Mouse (Mus musculus) MN1 (cell line): ENCODE data around the gene Tnf.

Experiments
- DNase-seq: peaks from one replicate; pipeline ENCODE4 v3.0.0-alpha.2; 2016; ENCODE audit warnings: low spot score

The Tnf gene

DNA sequence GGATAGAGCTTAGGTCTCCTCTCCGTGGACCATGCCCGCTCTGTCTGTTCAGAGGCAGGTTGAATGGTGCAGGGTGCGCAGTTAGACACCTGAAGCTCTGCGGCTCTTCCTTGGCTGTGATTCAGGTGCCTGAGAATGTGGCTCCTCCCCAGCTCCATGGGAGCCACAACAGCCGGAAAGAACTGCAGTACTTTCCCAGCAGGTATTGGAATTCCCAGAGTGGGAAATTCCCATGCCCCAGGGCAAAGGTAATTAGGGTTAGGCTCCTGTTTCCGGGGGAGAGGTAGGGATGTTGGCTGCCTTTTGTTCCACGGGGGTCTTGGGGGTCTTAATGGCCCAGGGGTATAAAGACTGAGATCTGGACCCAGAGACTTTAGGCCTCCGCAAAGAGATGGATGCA, 2.9 kb downstream of the Tnf start:
- no peak for DNase-seq

DNA sequence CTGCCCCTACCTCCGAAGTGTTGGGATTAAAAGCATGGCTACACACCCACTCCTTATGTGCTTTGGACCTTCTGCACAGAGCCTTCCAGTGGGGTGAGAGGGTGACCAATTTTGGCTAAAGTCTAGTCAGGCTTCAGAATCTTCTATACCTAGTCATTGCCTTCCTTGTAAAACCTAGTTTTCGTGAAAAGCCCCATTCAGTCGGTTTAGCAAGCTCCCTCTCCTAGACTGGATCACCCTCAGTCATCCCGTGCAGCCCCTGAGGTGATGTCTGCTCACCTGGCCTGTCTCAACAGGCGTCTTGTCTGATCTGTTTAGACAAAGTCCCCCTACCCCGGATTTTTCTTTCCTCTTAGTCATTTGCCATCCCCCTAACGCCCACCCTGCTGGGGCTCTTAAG, 3.8 kb downstream of the Tnf start:
- no peak for DNase-seq

DNA sequence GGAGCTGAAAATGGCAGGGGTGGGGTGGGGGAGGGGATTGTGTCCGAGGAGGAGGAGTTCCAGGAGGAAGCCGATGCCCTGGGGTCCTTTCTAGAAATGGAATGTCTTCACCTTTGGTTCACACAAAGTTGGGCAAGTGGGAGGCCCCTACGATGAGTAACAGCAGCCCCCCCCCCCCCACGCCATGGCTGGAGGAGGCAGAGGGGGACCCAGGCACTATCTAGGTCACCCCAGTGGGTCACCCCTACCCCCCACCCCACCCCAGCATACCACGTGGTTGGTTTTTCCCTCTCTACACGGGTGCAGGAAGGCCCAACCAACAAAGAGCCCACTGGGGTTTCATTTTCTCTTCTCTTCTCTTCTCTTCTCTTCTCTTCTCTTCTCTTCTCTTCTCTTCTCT, 4.7 kb downstream of the Tnf start:
- DNase-seq = no peak

DNA sequence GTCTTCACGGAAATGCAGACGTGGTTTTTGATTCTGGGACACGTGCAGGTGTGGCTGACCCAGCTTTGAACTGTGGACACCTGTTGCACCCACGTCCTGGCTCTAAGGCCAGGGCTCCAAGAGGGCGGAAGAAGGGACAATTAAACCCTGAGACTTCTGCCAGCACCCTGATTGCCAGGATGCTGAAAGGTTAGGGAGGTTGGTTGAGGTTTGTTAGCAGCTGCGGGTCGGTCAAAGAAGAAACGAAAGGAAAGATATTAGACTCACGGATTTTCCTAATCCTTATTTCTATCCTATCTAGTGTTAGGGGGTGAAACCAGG, 5.5 kb downstream of the Tnf start:
- DNase-seq = no peak

DNA sequence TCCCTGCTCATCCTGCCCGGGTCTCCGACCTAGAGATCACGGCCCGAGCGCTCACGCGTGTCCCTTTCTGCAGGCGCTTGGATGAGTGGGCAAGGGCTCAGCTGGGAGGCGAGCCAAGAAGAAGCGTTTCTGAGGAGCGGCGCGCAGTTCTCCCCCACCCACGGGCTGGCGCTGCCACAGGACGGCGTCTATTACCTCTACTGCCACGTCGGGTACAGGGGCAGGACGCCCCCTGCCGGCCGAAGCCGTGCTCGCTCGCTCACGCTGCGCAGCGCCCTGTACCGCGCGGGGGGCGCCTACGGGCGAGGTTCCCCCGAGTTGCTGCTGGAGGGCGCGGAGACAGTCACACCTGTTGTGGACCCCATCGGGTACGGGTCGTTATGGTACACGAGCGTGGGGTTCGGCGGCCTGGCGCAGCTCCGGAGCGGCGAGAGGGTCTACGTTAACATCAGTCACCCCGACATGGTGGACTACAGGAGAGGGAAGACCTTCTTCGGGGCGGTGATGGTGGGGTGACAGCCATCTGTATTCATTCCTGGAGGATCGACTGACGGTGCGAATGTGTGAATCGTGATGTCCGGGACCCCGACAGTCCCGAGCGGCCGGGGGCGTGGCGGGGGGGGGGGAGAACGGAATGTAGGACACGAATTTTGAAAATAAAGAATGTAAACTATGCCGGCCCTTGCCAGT, 6.0 kb downstream of the Tnf start:
- peak; percentile 82 for DNase-seq

DNA sequence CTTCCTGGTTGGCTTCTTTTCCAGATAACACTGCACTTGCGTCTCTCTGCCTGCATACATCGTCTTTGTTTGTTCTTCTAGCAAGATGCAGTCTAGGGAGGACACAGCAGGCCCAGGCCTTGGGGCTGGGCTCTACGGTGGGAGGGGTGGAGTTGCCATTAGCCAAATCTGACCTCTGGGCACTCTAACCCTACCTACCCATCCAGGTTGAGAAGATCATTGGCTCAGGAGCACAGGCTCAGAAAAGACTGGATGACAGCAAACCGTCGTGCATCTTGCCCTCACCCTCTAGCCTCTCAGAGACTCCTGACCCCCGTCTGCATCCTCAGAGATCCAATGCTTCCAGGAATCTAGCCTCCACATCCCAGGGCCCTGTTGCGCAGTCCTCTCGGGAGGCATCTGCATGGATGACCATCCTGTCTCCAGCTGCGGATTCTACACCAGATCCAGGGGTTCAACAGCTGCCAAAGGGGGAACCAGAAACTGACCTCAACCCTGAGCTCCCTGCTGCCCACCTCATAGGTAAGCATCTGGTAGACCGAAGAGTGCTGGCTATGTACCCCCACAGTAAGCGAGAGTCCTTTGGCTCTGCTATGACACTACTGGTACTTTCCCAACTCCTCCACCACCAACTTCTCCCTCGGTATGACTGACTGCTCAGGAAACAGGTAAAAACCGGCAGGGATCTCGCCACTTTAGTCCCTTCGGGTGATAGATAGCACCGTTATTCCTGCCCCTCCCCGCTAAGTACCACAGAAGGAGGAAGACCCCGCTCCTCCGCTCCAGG, 6.8 kb downstream of the Tnf start:
- no peak for DNase-seq

DNA sequence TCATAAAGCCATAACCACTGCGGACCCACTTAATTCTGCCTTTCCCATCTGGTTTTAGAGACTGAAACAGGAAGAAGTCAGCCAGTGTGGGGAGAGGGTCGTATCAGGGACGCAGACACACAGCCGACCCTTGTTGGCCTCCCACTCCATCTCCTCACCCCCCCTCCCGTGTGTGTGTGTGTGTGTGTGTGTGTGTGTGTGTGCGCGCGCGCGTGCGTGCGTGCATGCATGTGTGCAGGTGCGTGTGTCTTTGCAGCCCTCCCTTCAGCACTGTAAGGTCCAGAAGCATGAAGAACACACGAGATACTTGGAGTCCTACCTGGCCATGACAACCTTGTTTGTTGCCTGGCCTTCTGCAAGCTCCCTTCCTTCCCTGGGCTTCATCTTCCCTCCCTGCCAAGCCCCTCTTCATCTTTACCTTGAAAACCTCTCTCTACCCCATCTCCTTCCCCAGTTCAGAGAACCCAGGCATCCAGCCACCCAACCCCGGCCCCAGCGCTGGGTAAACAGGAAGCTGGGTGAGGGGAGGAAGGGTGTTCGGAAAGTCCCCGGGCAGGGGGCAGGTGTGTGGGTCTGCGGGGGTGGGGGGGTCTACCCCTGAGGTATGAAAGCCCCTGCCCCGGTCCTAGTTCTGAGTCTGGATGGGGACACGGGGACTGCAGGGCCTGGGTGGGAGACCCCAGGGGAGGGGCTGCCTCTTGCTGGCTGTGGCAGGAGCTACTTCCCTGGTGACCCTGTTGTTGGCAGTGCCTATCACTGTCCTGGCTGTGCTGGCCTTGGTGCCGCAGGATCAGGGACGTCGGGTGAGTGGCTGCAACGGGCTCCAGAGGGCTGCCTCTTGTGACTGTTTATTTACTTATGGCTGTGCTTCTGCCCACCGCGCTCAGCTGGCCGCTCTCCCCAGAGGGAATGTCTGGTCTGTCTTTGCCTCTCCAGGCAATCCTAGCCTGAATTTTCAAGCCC, 7.6 kb downstream of the Tnf start, which contains the start of gene Ltb:
Ltb (plus strand) TSS at position 559 of the 963 bp plus-strand sequence.
- DNase-seq = peak; percentile 40

DNA sequence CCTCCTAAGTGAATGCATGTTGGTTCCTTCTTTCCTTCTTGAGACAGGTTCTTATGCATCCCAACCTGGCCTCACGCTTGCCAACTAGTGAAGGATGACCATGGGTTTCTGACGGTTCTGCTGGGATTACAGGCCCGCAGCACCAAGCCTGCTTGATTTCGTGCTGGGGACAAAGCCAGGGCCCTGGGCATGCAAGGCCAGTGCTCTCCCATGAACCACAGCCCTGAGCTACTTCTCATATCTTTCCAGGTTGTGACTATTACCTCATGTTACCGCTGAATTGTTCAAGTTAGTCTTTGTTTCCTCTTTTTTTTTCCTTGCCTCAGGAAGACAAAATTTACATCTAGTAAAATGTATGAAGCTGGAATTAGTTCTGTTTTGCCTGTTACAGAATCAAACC, 8.9 kb downstream of the Tnf start:
- DNase-seq = no peak

DNA sequence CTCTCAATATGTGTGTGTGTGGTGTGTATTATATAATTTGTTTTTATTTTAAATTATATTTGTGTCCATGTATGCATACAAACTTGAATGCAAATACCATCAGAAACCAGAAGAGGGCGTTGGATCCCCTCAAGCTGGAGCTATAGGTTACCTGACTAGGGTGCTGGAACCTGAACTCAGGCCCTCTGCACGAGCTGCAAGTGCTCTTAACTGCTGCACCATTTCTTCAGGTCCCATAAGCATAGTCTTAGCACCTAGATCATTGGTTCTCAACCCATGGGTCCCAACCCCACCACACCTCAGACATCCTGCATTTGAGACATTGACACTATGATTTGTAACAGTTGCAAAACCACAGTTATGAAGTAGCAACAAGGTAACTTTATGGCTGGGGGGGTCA, 10.1 kb downstream of the Tnf start:
- no peak for DNase-seq

DNA sequence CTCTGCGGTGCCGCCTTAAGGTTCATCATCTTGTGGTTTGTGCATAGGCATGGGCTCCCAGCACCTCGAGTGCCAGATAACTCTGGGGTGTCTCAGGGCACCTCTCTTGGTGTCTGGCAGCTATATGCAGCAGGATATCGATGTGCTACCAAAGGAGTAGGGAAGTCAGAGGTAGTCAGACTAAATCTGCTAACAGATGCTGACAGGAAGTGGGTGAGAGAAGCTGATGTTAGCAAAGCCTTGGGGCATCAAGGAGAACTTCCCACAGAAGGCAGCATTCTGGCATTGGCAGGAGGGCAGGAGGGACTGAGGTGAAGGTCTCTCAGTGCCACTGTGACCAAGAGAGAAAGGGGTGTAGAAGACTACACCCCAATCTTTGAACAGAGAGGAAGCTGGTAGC, 11.7 kb downstream of the Tnf start:
- DNase-seq = no peak

DNA sequence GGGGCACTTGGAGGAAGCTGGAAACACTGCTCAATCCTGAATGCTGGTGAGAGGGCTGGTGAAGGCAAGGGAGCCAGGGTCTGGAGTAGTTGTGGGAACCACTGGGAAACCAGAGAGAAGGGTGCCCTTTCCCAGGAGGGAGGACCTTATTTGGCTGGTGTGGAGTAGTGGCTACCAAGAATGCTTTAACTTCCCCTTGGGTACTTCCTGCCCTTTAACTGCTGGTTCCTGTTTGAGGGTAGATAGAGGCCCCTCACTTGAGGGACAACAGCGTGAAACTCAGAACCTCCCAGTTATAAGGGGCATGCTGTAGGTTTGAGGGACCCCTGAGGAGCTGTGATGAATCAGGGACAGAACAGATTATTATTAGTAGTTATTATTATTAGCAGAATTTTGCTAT, 12.6 kb downstream of the Tnf start:
- no peak for DNase-seq

DNA sequence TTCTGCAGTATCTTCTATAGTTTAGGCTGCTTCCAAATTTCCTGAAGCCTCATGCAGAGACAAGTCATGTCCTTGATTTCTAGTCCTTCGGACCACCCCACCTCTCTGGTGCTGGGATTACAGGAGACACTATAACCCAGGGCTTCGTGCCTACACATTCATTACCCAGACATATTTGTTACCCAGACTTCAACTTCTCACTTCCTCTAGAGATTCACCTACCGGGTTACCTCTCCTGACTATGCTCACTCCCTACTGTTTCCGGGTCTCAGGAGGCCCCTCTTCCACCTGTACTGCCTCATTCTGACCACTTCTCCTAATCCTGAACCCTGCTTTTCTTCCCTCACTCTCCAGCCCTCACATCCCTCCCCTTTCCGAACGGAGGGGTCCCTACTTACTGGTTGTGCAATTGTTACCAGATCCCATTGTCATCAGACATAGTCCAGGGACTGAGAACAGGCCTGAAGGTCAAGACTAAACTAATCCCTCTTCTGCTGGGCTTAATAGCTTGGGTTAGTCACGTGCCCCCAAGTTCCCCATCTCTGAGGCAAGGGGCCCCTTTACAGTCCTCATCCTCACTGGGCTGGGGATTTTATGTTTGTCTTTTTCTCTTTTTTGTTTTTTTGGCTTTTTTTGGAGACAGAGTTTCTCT, 13.7 kb downstream of the Tnf start, which contains the start of gene Lst1:
Lst1 (minus strand) TSS at position 481 of the 652 bp plus-strand sequence.
- no peak for DNase-seq

DNA sequence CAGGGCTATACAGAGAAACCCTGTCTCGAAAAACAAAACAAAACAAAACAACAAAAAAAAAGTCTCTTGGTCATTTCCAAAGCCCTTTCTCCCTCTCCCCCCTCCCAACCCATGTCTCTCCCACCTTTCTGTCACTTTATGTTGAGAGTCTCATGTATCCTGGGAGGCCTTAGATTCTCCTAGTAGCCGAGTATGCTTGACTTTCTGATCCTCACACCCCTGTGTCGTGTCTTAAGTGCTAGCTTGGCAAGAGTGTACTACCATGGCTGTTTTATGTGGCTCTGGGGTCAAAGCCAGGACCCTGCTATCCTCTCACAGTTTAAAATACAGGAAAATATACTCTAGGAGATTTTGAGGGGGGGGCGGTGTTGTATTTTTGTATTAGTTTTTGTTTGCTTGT, 14.5 kb downstream of the Tnf start:
- DNase-seq = no peak

DNA sequence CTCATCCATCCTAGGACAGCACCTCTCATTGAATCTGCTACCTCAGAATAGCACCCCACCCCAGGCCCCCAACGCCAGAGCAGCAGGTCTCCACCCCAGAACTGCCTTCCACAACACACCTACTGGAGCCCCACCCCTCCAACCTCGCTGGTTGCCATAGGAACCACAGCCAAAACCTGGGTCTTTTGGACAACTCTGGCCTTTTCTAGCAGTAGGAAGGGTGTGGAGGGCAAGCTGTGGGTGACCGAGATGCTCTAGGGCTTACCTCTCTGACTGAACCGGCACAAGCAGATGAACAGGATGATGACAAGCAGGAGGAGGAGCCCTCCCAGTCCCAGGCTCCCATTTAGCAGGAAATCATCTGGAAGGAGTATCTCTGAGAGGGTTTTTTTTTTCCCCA, 15.1 kb downstream of the Tnf start:
- peak; percentile 59 for DNase-seq

DNA sequence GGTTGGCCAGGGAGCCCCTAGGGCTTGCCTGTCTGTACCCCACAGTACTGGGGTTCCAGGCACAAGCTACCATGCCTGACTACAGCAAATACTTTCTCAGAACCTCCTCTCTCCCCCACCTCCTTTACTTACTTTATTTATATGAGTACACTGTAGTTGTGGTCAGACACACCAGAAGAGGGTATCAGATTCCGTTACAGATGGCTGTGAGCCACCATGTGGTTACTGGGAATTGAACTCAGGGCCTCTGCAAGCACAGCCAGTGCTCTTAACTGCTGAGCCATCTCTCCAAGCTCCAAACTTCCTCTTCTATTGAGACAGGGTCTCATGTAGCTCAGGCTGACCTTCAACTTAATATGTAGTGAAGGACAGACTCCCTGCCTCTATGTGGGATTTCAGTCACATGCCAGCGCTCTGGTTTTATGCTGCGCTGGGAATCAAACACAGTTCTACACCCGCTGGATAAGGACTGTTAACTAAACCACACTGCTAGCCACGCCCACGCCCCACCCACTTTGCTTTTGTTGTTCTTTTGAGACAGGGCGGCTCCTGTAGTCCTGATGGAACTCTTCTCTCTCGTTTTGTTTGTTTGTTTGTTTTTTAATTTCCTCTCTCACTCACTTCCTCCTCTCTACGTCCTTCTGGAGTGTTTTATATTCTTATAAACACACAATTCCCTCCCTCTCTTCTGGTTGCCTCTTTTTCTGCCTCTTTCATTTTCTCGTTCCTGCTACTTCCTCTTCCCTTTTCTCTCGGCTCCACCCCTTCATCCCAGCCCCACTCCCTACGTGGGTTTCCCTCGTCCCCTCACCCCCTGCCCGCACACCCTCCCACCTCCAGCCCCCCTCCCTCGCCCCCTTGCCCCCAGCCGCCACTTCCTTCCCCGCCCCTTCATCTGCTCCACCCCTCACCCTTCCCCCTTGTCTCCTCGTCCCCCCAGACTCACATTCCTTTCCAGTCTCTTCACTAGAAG, 15.9 kb downstream of the Tnf start:
- peak; percentile 68 for DNase-seq

DNA sequence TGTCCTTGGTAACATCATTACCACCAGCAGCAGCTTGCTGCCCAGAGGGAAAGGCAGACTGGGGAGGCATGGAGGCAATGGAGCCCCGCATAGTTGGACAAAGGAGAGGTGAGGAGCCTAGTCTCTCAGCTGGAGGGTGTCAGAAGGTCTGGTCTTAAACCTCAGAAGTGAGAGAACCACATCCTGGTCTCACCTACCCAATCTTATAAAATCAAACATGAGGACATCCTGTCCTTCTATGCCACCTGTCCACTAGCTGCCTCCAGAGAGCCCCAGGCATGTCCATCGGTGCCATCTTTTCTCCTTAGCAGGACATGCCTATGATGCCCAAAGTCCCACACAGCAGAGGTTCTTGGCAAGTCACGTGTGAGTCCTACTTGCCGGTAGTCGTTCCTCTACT, 21.7 kb downstream of the Tnf start:
- DNase-seq = no peak

DNA sequence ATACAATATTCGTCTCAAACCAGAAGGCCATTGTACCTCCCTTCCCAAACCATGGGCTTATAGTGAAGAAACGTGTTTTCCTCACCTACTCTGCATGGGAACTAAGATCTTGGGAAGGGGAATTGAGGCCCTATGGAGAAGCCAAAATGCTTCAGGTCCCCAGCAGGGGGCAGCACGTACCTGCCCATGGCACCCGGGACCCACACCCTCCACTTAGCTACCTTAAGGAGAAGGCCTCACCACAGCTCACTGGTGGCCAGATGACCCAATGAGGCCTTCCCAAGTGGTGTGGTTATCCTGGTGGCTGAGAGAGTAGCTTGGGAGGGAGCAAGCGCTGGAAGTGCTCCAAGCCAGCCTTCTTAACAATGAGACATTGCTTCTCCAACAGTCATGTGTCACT, 23.3 kb downstream of the Tnf start:
- peak; percentile 81 for DNase-seq

DNA sequence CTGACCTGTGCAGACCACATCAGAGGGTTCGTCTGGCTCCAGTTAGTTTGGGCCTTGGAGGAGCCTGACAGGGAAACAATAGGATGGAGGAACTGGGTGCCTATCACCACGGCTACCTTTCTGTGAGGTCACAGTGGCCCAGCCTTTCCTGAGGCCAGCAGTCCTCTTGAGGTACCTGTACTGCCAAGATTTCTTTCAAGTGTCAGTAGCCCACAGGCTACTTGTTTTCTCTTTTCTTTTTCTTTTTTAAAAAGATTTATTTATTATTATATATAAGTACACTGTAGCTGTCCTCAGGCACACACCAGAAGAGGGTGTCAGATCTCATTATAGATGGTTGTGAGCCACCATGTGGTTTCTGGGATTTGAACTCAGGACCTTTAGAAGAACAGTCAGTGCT, 25.8 kb downstream of the Tnf start, which contains the start of gene Aif1:
Aif1 (minus strand) TSS at position 101 of the 400 bp plus-strand sequence.
- DNase-seq = no peak

DNA sequence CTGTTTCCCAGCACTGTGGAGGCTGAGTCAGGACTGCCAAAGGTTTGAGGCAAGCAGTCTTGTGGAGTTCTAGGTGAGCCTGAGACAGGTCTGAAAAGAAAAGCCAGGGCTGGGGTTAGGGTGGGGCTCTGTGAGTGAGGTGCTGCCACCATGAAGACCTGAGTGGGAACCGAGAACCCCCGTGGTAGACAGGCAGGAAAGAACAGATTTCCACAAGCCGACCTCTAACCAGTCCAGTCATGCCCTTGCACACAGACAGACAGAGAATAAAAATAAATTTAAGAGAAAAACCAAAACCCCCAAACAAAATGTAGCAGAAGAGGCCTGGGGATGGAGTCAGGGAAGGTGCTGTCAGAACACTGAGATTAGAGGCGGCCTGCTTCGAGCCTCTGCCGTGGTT, 26.4 kb downstream of the Tnf start:
- no peak for DNase-seq

DNA sequence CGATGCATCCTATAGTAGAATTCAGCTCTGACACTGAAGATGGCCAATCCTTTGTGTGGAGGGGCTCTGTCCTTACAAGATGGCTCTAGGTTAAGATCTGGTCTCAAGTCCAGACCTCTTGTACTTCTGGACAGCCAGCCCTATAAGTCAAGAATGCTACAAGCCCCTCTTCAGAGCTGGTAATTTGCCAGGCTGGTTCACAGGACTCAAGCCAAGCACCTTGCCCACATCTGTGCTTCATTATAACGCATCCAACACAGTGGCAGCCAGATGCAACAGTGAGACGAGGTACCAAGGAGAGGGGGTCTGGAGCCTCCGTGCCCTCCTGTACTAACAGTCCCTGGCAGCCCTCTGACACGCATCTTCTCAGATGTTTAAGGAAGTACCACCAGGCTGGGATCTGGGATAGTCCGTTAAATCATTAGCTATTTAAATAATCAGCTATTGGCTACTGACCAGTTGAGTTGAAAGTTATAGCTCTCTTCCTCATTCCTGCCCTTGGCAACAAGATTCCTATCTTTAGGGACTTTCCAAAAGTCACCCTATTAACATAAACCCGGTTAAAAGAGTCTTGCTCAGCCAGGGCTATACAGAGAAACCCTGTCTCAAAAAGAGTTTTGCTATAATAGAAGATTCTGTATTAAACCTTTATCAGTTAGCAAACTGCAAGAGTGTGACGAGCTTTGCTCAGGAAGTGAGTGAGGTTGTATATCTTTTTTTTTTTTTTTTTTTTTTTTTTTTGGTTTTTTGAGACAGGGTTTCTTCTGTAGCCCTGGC, 27.4 kb downstream of the Tnf start:
- DNase-seq = no peak
